Mouse (Mus musculus) MN1 (cell line): ENCODE results near the gene Mmp24.
A peak's percentile ranks its signal among the peaks of the same experiment; 100 is the strongest.
"Not testable (repeated sequence)": the region's sequence is repeated elsewhere in the genome, so short reads cannot be mapped to it uniquely, and the experiment has no call there.

Source experiments
- DNase-seq: peaks from one replicate; pipeline ENCODE4 v3.0.0-alpha.2; 2016; ENCODE audit warnings: low spot score

Gene Mmp24

GRCm38 (mm10) chr2:155814829-155815228 lies 39.7 kb downstream of the Mmp24 start:
- no peak for DNase-seq

GRCm38 (mm10) chr2:155816179-155816578 lies 41.0 kb downstream of the Mmp24 start:
- DNase-seq: peak; percentile 44

- peak; percentile 28 for DNase-seq
Measured at GRCm38 (mm10) chr2:155817301-155818245, 42.4 kb downstream of the Mmp24 start.

- DNase-seq: peak; percentile 96
Measured at GRCm38 (mm10) chr2:155818596-155819391, 43.7 kb downstream of the Mmp24 start.

- DNase-seq: no peak
Measured at GRCm38 (mm10) chr2:155819392-155819448, 44.1 kb downstream of the Mmp24 start, which contains the start of gene BC029722. Gene BC029722 (minus strand): TSS chr2:155819426.

- peak; percentile 73 for DNase-seq
Measured at GRCm38 (mm10) chr2:155819449-155820251, 44.5 kb downstream of the Mmp24 start.

- no peak for DNase-seq
Measured at GRCm38 (mm10) chr2:155820779-155821178, 45.6 kb downstream of the Mmp24 start.

GRCm38 (mm10) chr2:155823722-155824121 lies 48.6 kb downstream of the Mmp24 start:
- no peak for DNase-seq

- peak; percentile 46 for DNase-seq
Measured at GRCm38 (mm10) chr2:155825904-155826629, 50.9 kb downstream of the Mmp24 start.

- peak; percentile 95 for DNase-seq
Measured at GRCm38 (mm10) chr2:155826630-155827424, 51.7 kb downstream of the Mmp24 start, which contains the start of gene Eif6. Gene Eif6 (minus strand): TSS chr2:155826925.

GRCm38 (mm10) chr2:155830841-155831240 lies 55.7 kb downstream of the Mmp24 start:
- DNase-seq: no peak

GRCm38 (mm10) chr2:155831302-155831701 lies 56.2 kb downstream of the Mmp24 start:
- DNase-seq: peak; percentile 32

GRCm38 (mm10) chr2:155832087-155832486 lies 56.9 kb downstream of the Mmp24 start:
- not testable (repeated sequence) for DNase-seq

GRCm38 (mm10) chr2:155834732-155835131 lies 59.6 kb downstream of the Mmp24 start, which contains the start of gene Fam83c:
Gene Fam83c (minus strand): TSS chr2:155834854.
- DNase-seq: no peak

GRCm38 (mm10) chr2:155837961-155838360 lies 62.8 kb downstream of the Mmp24 start:
- no peak for DNase-seq

GRCm38 (mm10) chr2:155838961-155839360 lies 63.8 kb downstream of the Mmp24 start:
- DNase-seq: no peak

- no peak for DNase-seq
Measured at GRCm38 (mm10) chr2:155846930-155847329, 71.8 kb downstream of the Mmp24 start.

GRCm38 (mm10) chr2:155848291-155848690 lies 73.1 kb downstream of the Mmp24 start:
- DNase-seq: peak; percentile 84

GRCm38 (mm10) chr2:155849464-155849863 lies 74.3 kb downstream of the Mmp24 start:
- DNase-seq: no peak

- no peak for DNase-seq
Measured at GRCm38 (mm10) chr2:155850120-155850519, 75.0 kb downstream of the Mmp24 start.

GRCm38 (mm10) chr2:155852536-155852935 lies 77.4 kb downstream of the Mmp24 start:
- DNase-seq: no peak
